Mouse (Mus musculus) CH12.LX (cell line): ENCODE measurements at regions not wholly inside any gene's neighbourhood (a gene's known extent, or its start where the extent isn't known, plus 50 kb on each side); places are given as distances from the start of the nearest gene placed in this dataset.
A peak's percentile ranks its signal among the peaks of the same experiment; 100 is the strongest.

Source experiments
- DNase-seq: peaks from one replicate; pipeline ENCODE4 v3.0.0-alpha.2; 2013; ENCODE audit errors: extremely low read depth
- H3K27ac ChIP-seq: 2 replicates; pipeline ENCODE4 v1.5.1; 2012; ENCODE audit warnings: low read depth, mild to moderate bottlenecking, control low read depth, moderate library complexity; ENCODE audit not compliant: insufficient read depth
- H3K27me3 ChIP-seq: replicated peaks from 2 replicates; pipeline ENCODE3; 2012; ENCODE audit warnings: inconsistent platforms
- H3K36me3 ChIP-seq, 2 experiments: replicated peaks in 1 of 2; 2 replicates each; pipeline versions ENCODE3 to v1.6.1; 2012; ENCODE audit warnings: inconsistent platforms in 1 of 2, low read length in 1 of 2, mild to moderate bottlenecking in 1 of 2, mixed read lengths in 1 of 2, moderate library complexity in 1 of 2; ENCODE audit not compliant: control insufficient read depth in 1 of 2, insufficient read depth in 1 of 2
- H3K4me1 ChIP-seq, 2 experiments: 2 replicates each; pipeline ENCODE4 v1.6.1; 2012; ENCODE audit warnings: inconsistent platforms in 1 of 2, moderate library complexity in 1 of 2; ENCODE audit not compliant: insufficient read depth in 2 of 2, control insufficient read depth in 1 of 2
- H3K4me2 ChIP-seq: 2 replicates; pipeline ENCODE4 v1.6.1; 2012; ENCODE audit warnings: low read depth, mild to moderate bottlenecking, control low read depth; ENCODE audit not compliant: poor library complexity, insufficient read depth, severe bottlenecking
- H3K4me3 ChIP-seq, 3 experiments: fragments of 150-350 bp in 1 of 3; sonication (generic) in 1 of 3; replicated peaks in 1 of 3; 2 replicates each; pipeline versions ENCODE3 to v1.5.1; 2011 to 2012; ENCODE audit warnings: low read depth in 2 of 3, low read length in 2 of 3, mild to moderate bottlenecking in 2 of 3, moderate library complexity in 2 of 3, control low read depth in 1 of 3, improper control_type of control experiment in 1 of 3, inconsistent platforms in 1 of 3, mixed read lengths in 1 of 3; ENCODE audit not compliant: poor library complexity in 1 of 3
- H3K79me2 ChIP-seq: replicated peaks from 2 replicates; pipeline ENCODE4 v1.6.1; 2012; ENCODE audit warnings: mild to moderate bottlenecking, moderate library complexity; ENCODE audit not compliant: control insufficient read depth, poor library complexity, insufficient read depth, severe bottlenecking; ENCODE audit errors: extremely low read depth
- H3K9ac ChIP-seq: 2 replicates; pipeline ENCODE4 v1.6.1; 2012; ENCODE audit warnings: low read depth, mild to moderate bottlenecking, control low read depth, moderate library complexity; ENCODE audit not compliant: insufficient read depth
- H3K9me3 ChIP-seq: replicated peaks from 2 replicates; pipeline ENCODE3; 2012; ENCODE audit warnings: low read length, inconsistent platforms, mixed read lengths
- BHLHE40 ChIP-seq: IDR thresholded peaks from 2 replicates; pipeline ENCODE4 v1.6.1; 2011; ENCODE audit warnings: mild to moderate bottlenecking, low read depth, low read length, improper control_type of control experiment
- CHD1 ChIP-seq: IDR thresholded peaks from 2 replicates; pipeline ENCODE4 v1.6.1; 2012; ENCODE audit warnings: low read depth, low read length, improper control_type of control experiment, inconsistent platforms
- CHD2 ChIP-seq: IDR thresholded peaks from 2 replicates; pipeline ENCODE4 v1.6.1; 2011; ENCODE audit warnings: low read length, improper control_type of control experiment
- CTCF ChIP-seq, 2 experiments: IDR thresholded peaks in 1 of 2; conservative IDR thresholded peaks in 1 of 2; 2 replicates each; pipeline ENCODE4 v1.5.1; 2011 to 2012; ENCODE audit warnings: low read depth in 2 of 2, low read length in 2 of 2, improper control_type of control experiment in 1 of 2, inconsistent platforms in 1 of 2, mild to moderate bottlenecking in 1 of 2, moderate library complexity in 1 of 2
- E2F4 ChIP-seq: IDR thresholded peaks from 2 replicates; pipeline ENCODE4 v1.6.1; 2011; ENCODE audit warnings: low read depth, low read length, improper control_type of control experiment; ENCODE audit not compliant: insufficient replicate concordance
- ELF1 ChIP-seq: IDR thresholded peaks from 2 replicates; pipeline ENCODE4 v1.6.1; 2014; ENCODE audit warnings: low read depth, mild to moderate bottlenecking, inconsistent platforms, low read length, improper control_type of control experiment
- EP300 ChIP-seq: IDR thresholded peaks from 2 replicates; pipeline ENCODE4 v1.6.1; 2011; ENCODE audit warnings: low read length, improper control_type of control experiment
- ETS1 ChIP-seq: conservative IDR thresholded peaks from 2 replicates; pipeline ENCODE4 v1.6.1; 2012; ENCODE audit warnings: low read depth, mild to moderate bottlenecking, inconsistent platforms, low read length, improper control_type of control experiment, moderate library complexity
- GABPA ChIP-seq: IDR thresholded peaks from 2 replicates; pipeline ENCODE4 v1.6.1; 2012; ENCODE audit warnings: low read depth, low read length, improper control_type of control experiment, inconsistent platforms; ENCODE audit not compliant: insufficient replicate concordance
- HCFC1 ChIP-seq: IDR thresholded peaks from 2 replicates; pipeline ENCODE4 v1.6.1; 2012; ENCODE audit warnings: low read depth, mild to moderate bottlenecking, inconsistent platforms, low read length, improper control_type of control experiment
- IRF4 ChIP-seq: IDR thresholded peaks from 2 replicates; pipeline ENCODE4 v1.6.1; 2014; ENCODE audit warnings: low read depth, mild to moderate bottlenecking, inconsistent platforms, low read length, improper control_type of control experiment
- JUN ChIP-seq: IDR thresholded peaks from 2 replicates; pipeline ENCODE4 v1.6.1; 2011; ENCODE audit warnings: low read depth, mild to moderate bottlenecking, low read length, improper control_type of control experiment, moderate library complexity; ENCODE audit not compliant: insufficient read depth
- JUND ChIP-seq: conservative IDR thresholded peaks from 2 replicates; pipeline ENCODE4 v1.6.1; 2011; ENCODE audit warnings: low read depth, low read length, improper control_type of control experiment
- KAT2A ChIP-seq: IDR thresholded peaks from 2 replicates; pipeline ENCODE4 v1.6.1; 2012; ENCODE audit warnings: low read length, improper control_type of control experiment, inconsistent platforms; ENCODE audit not compliant: insufficient replicate concordance
- MAFK ChIP-seq: IDR thresholded peaks from 2 replicates; pipeline ENCODE4 v1.6.1; 2011; ENCODE audit warnings: low read length, improper control_type of control experiment; ENCODE audit not compliant: insufficient replicate concordance
- MAX ChIP-seq: IDR thresholded peaks from 2 replicates; pipeline ENCODE4 v1.6.1; 2011; ENCODE audit warnings: low read length, improper control_type of control experiment
- MAZ ChIP-seq: IDR thresholded peaks from 2 replicates; pipeline ENCODE4 v1.6.1; 2012; ENCODE audit warnings: low read depth, mild to moderate bottlenecking, inconsistent platforms, low read length, improper control_type of control experiment, moderate library complexity
- MEF2A ChIP-seq: IDR thresholded peaks from 2 replicates; pipeline ENCODE4 v1.6.1; 2014; ENCODE audit warnings: low read depth, mild to moderate bottlenecking, inconsistent platforms, low read length, improper control_type of control experiment, borderline replicate concordance
- MXI1 ChIP-seq: IDR thresholded peaks from 2 replicates; pipeline ENCODE4 v1.6.1; 2011; ENCODE audit warnings: mild to moderate bottlenecking, low read depth, low read length, improper control_type of control experiment
- MYC ChIP-seq: IDR thresholded peaks from 2 replicates; pipeline ENCODE4 v1.6.1; 2011; ENCODE audit warnings: low read depth, mild to moderate bottlenecking, improper control_type of control experiment, low read length
- NELFE ChIP-seq: IDR thresholded peaks from 2 replicates; pipeline ENCODE4 v1.6.1; 2011; ENCODE audit warnings: low read depth, low read length, improper control_type of control experiment
- NRF1 ChIP-seq: IDR thresholded peaks from 2 replicates; pipeline ENCODE4 v1.6.1; 2014; ENCODE audit warnings: low read depth, mild to moderate bottlenecking, inconsistent platforms, low read length, improper control_type of control experiment, moderate library complexity
- PAX5 ChIP-seq: IDR thresholded peaks from 2 replicates; pipeline ENCODE4 v1.6.1; 2012; ENCODE audit warnings: low read length, inconsistent platforms, mixed read lengths
- POLR2A ChIP-seq: IDR thresholded peaks from 2 replicates; pipeline ENCODE4 v1.6.1; 2011; ENCODE audit warnings: low read depth, mild to moderate bottlenecking, improper control_type of control experiment, low read length
- POLR2AphosphoS2 ChIP-seq: IDR thresholded peaks from 2 replicates; pipeline ENCODE4 v1.6.1; 2011; ENCODE audit warnings: low read depth, low read length, improper control_type of control experiment
- RAD21 ChIP-seq: IDR thresholded peaks from 2 replicates; pipeline ENCODE4 v1.6.1; 2011; ENCODE audit warnings: low read depth, mild to moderate bottlenecking, low read length, improper control_type of control experiment, moderate library complexity
- RCOR1 ChIP-seq: conservative IDR thresholded peaks from 2 replicates; pipeline ENCODE4 v1.6.1; 2012; ENCODE audit warnings: low read depth, mild to moderate bottlenecking, inconsistent platforms, low read length, improper control_type of control experiment
- SIN3A ChIP-seq: IDR thresholded peaks from 2 replicates; pipeline ENCODE4 v1.6.1; 2012; ENCODE audit warnings: low read length, improper control_type of control experiment, inconsistent platforms
- SMC3 ChIP-seq: IDR thresholded peaks from 2 replicates; pipeline ENCODE4 v1.6.1; 2011; ENCODE audit warnings: low read depth, low read length, improper control_type of control experiment
- TBP ChIP-seq: conservative IDR thresholded peaks from 2 replicates; pipeline ENCODE4 v1.6.1; 2011; ENCODE audit warnings: low read depth, low read length, improper control_type of control experiment
- TCF12 ChIP-seq: IDR thresholded peaks from 2 replicates; pipeline ENCODE4 v1.6.1; 2014; ENCODE audit warnings: low read depth, mild to moderate bottlenecking, inconsistent platforms, low read length, improper control_type of control experiment
- UBTF ChIP-seq: IDR thresholded peaks from 2 replicates; pipeline ENCODE4 v1.6.1; 2012; ENCODE audit warnings: low read depth, mild to moderate bottlenecking, inconsistent platforms, low read length, improper control_type of control experiment, moderate library complexity
- USF1 ChIP-seq: IDR thresholded peaks from 2 replicates; pipeline ENCODE4 v1.6.1; 2014; ENCODE audit warnings: low read depth, mild to moderate bottlenecking, inconsistent platforms, low read length, improper control_type of control experiment
- USF2 ChIP-seq: conservative IDR thresholded peaks from 2 replicates; pipeline ENCODE4 v1.6.1; 2011; ENCODE audit warnings: low read depth, low read length, improper control_type of control experiment
- ZC3H11A ChIP-seq: IDR thresholded peaks from 2 replicates; pipeline ENCODE4 v1.6.1; 2012; ENCODE audit warnings: low read depth, mild to moderate bottlenecking, inconsistent platforms, low read length, improper control_type of control experiment
- ZKSCAN1 ChIP-seq: IDR thresholded peaks from 2 replicates; pipeline ENCODE4 v1.6.1; 2012; ENCODE audit warnings: low read depth, inconsistent platforms, low read length, improper control_type of control experiment, borderline replicate concordance
- ZMIZ1 ChIP-seq: IDR thresholded peaks from 2 replicates; pipeline ENCODE4 v1.6.1; 2012; ENCODE audit warnings: low read depth, mild to moderate bottlenecking, inconsistent platforms, low read length, improper control_type of control experiment
- ZNF384 ChIP-seq: IDR thresholded peaks from 2 replicates; pipeline ENCODE4 v1.6.1; 2012; ENCODE audit warnings: low read depth, low read length, improper control_type of control experiment, inconsistent platforms
- dilution Hi-C: fragments of 300-500 bp; cut with MboI; formaldehyde crosslinking; loops from 2 replicates; pipeline ENCODE4 v1.14.3; 2020; ENCODE audit warnings: low sequenced_read_pairs; ENCODE audit not compliant: extremely low pct_unique_long_range_greater_than_20kb, extremely low pct_ligation_motif_present
- in situ Hi-C: fragments of 300-500 bp; cut with MboI; formaldehyde crosslinking; loops from 3 replicates; pipeline ENCODE4 v1.14.3; 2019; ENCODE audit warnings: low sequenced_read_pairs, low pct_ligation_motif_present, low pct_unique_long_range_greater_than_20kb, mixed read lengths

DNA sequence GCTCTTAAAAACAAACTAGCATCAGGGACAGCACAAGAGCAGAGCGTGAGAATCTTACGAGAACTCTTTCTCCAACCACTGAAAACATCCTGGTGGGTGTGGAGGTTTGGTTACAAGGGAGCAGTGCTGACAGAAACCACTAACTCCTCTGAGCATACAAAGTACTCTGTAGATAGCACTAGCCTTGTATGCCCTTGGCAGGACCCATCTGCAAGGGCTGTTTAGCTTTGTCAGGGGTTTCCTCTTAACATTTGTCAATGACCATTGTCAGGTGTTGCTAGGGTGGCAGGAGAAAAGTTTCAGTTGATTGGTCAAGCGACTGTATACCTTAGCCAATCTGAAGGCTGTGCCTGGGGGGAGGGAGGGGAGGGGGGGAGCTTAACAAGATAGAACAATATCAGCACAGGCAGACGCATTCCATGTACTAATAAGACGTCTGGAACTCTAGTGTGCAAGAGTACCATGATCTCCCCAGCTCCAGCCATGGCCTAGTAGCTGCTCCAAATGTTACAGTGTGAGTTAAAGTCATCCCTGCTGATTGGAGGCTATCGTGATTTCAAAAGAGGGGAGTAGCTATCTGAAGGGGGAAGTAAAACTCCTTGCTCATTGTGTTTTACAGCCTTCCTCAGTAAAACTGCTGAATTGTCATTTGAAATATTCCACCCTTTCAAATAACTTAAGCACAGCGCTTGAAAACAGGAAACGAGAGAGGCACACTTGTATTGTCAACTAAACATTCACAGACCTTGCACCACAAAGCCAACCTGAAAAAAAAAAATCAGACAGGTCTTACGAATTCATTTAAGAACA, 140.9 kb upstream of the Smim15 start:
- peaks cover 15 to 38% of the 10 kb centered on the region in 2 experiments for H3K4me1 ChIP-seq
- peak; percentile 69 for DNase-seq
- peak overlapping the region; percentile 28; the same call in 1 of the 2 replicates for H3K9ac ChIP-seq
- H3K27me3 ChIP-seq, result no peaks in the 10 kb centered on the region
- no peaks in the 10 kb centered on the region for H3K9me3 ChIP-seq
- TF ChIP-seq CTCF (conservative IDR thresholded peaks at IDR 0.05 in 1 of 2, IDR thresholded peaks at IDR 0.05 in 1 of 2; ENCODE audit: low read depth in 2 of 2, low read length in 2 of 2), result no peak
- TF ChIP-seq MYC, result no peak
- no peak for TF ChIP-seq PAX5
- TF ChIP-seq UBTF, result no peak
- TF ChIP-seq RAD21, result no peak; the same call in 1 of the 2 replicates
- TF ChIP-seq EP300, result peak; percentile 66
- TF ChIP-seq JUN, result no peak
- no peak for TF ChIP-seq USF1
- TF ChIP-seq MAZ, result no peak
- no peak for TF ChIP-seq GABPA
- no peak for TF ChIP-seq NELFE
- TF ChIP-seq MXI1, result no peak
- TF ChIP-seq ELF1, result no peak
- TF ChIP-seq HCFC1, result no peak
- no peak for TF ChIP-seq RCOR1
- peak; percentile 66 for TF ChIP-seq BHLHE40
- 0 out of 2 replicates have a peak, but pooled peaks have one; percentile 18 for TF ChIP-seq TBP
- no peak for TF ChIP-seq POLR2AphosphoS2
- TF ChIP-seq ZMIZ1, result no peak
- TF ChIP-seq MAFK, result peak; percentile 96
- TF ChIP-seq MAX, result no peak
- TF ChIP-seq ZC3H11A, result no peak
- TF ChIP-seq SMC3, result no peak
- no peak for TF ChIP-seq E2F4
- TF ChIP-seq CHD2, result peak; percentile 83; the same call in 1 of the 2 replicates
- TF ChIP-seq ZKSCAN1, result no peak
- peak; percentile 68; the same call in 1 of the 2 replicates for TF ChIP-seq SIN3A
- TF ChIP-seq IRF4, result peak; percentile 66
- TF ChIP-seq CHD1, result no peak
- peak; percentile 44; the same call in 1 of the 2 replicates for TF ChIP-seq ETS1
- peak; percentile 20; the same call in 1 of the 2 replicates for TF ChIP-seq TCF12
- no peak for TF ChIP-seq POLR2A
- TF ChIP-seq JUND, result peak; percentile 34; the same call in 1 of the 2 replicates
- no peak for TF ChIP-seq KAT2A
- no peak for TF ChIP-seq USF2
- TF ChIP-seq MEF2A, result no peak
- TF ChIP-seq NRF1, result no peak
- TF ChIP-seq ZNF384, result peak; percentile 81
- peak overlapping the region; percentile 94 for H3K4me2 ChIP-seq
- in situ Hi-C loops, result no loop called here
- H3K4me3 ChIP-seq, result no peak overlapping the region
- H3K79me2 ChIP-seq, result no peaks in the 10 kb centered on the region
- no peaks in the 10 kb centered on the region for H3K36me3 ChIP-seq
- dilution Hi-C loops, result no loop called here
- peak overlapping the region; percentile 43; the same call in 1 of the 2 replicates for H3K27ac ChIP-seq
